In genomic region chr15:79042721-79043491, GRCm38 (mm10) we compare ENCODE assay signal across 7 mouse cellular contexts. TPM values are rescaled to one million over a fixed set of nuclear protein-coding genes. Genes with fewer than 3 reads are reported as not detected.
A peak's percentile ranks its signal among the peaks of the same experiment; 100 is the strongest.
DNase-seq lines count a peak whose midpoint lies in the region; ATAC-seq and TF ChIP-seq lines count a peak whose summit lies in the region.

No protein-coding gene starts in this region.

- no peak for TF ChIP-seq POLR2A in embryonic fibroblast, embryonic 13.5 days (IDR thresholded peaks at IDR 0.05; ENCODE audit: low read depth, low read length)

- peak overlapping the region; percentile 59 for H3K4me3 ChIP-seq in layer of hippocampus, adult 2 months
- peak overlapping the region; percentile 47 for H3K4me3 ChIP-seq in brown adipose tissue, adult 24 weeks (ENCODE audit: insufficient read depth, low read depth, low read length)
- H3K4me3 ChIP-seq in embryonic fibroblast, embryonic 13.5 days (ENCODE audit: insufficient read depth, low read length) = peak overlapping the region; percentile 22
- H3K4me3 ChIP-seq in neural tube, embryonic 11.5 days (ENCODE audit: low read depth, low read length) = peak overlapping the region; percentile 47

- H3K9ac ChIP-seq in neural tube, embryonic 11.5 days (ENCODE audit: low read length) = peak overlapping the region; percentile 52

- peak overlapping the region; percentile 88 for H3K27ac ChIP-seq in layer of hippocampus, adult 2 months
- no peak overlapping the region for H3K27ac ChIP-seq in brown adipose tissue, adult 24 weeks (replicated peaks; ENCODE audit: low read depth, low read length)
- H3K27ac ChIP-seq in embryonic fibroblast, embryonic 13.5 days (ENCODE audit: insufficient read depth, low read length) = no peak overlapping the region
- H3K27ac ChIP-seq in neural tube, embryonic 11.5 days (ENCODE audit: low read depth, low read length) = no peak overlapping the region

- 0 out of 2 replicates have a peak, but pooled peaks have one; percentile 9 for TF ChIP-seq CTCF in layer of hippocampus, adult 2 months (conservative IDR thresholded peaks at IDR 0.05)
- no peak for TF ChIP-seq CTCF in embryonic fibroblast, embryonic 13.5 days (IDR thresholded peaks at IDR 0.05; ENCODE audit: borderline replicate concordance, insufficient read depth, low read length)

- no peaks in the 10 kb centered on the region for H3K4me1 ChIP-seq in brown adipose tissue, adult 24 weeks (ENCODE audit: control insufficient read depth, insufficient read depth, insufficient read length, low read length)
- H3K4me1 ChIP-seq in embryonic fibroblast, embryonic 13.5 days (ENCODE audit: control insufficient read depth, insufficient read depth, low read length) = no peaks in the 10 kb centered on the region
- H3K4me1 ChIP-seq in neural tube, embryonic 11.5 days (ENCODE audit: control insufficient read depth, insufficient read depth, low read length) = peaks cover 17% of the 10 kb centered on the region

- H3K27me3 ChIP-seq in neural tube, embryonic 11.5 days (ENCODE audit: control insufficient read depth, insufficient read depth, low read length) = peaks cover 33% of the 10 kb centered on the region

- no peak for DNase-seq in layer of hippocampus, adult 2 months (ENCODE audit: low spot score in 2 of 2)
- DNase-seq in layer of hippocampus, adult 11-12 months (ENCODE audit: low spot score) = no peak
- DNase-seq in kidney, postnatal 4 days = peak; percentile 37 to 65
- DNase-seq in neural tube, embryonic 11.5 days (ENCODE audit: low spot score) = peak; percentile 42
- DNase-seq in B cell, adult 2 months = no peak

- H3K36me3 ChIP-seq in neural tube, embryonic 11.5 days (ENCODE audit: control insufficient read depth, insufficient read depth, low read length) = no peaks in the 10 kb centered on the region

- ATAC-seq in neural tube, embryonic 11.5 days (ENCODE audit: insufficient read depth, low FRiP score, low TSS enrichment) = no peak

- peak overlapping the region; percentile 83 for H3K4me2 ChIP-seq in neural tube, embryonic 11.5 days (ENCODE audit: low read depth)

- WGBS in neural tube, embryonic 11.5 days = under 1% methylated on average over 76 of the region's 105 CpGs

- no peaks in the 10 kb centered on the region for H3K9me3 ChIP-seq in neural tube, embryonic 11.5 days (ENCODE audit: control insufficient read depth, low read length)

RNA-seq across cellular contexts. Expression of gene Galr3, which starts 1.2 kb away (rescaled TPM):
- total RNA-seq in layer of hippocampus, adult 2 months (2021) = under 1 TPM in 1 of 2 experiments, not detected in 1; 0.39 TPM
- not detected in 2 replicates for polyA plus RNA-seq in brown adipose tissue, adult 24 weeks (2012; ENCODE audit: insufficient read depth, insufficient read length, missing spikeins)
- not detected in 2 replicates for polyA plus RNA-seq in embryonic fibroblast, embryonic 13.5 days (2011; ENCODE audit: insufficient read length, low read depth, missing spikeins)
- polyA plus RNA-seq in neural tube, embryonic 11.5 days (2014; fragmentation: Nextera tagmentation; extraction: Ambion mirVana) = not detected in 2 replicates

RNA-seq across cellular contexts. Expression of gene H1f0, which starts 14.7 kb away (rescaled TPM):
- total RNA-seq in layer of hippocampus, adult 2 months (2021) = 10 to 100 TPM; 86.3 to 89.0 TPM
- 128 and 153 TPM in 2 replicates for polyA plus RNA-seq in brown adipose tissue, adult 24 weeks (2012; ENCODE audit: insufficient read depth, insufficient read length, missing spikeins)
- polyA plus RNA-seq in embryonic fibroblast, embryonic 13.5 days (2011; ENCODE audit: insufficient read length, low read depth, missing spikeins) = 107 and 206 TPM in 2 replicates
- polyA plus RNA-seq in neural tube, embryonic 11.5 days (2014; fragmentation: Nextera tagmentation; extraction: Ambion mirVana) = 289 and 340 TPM in 2 replicates

RNA-seq across cellular contexts. Expression of gene Ankrd54, which starts 19.8 kb away (rescaled TPM):
- total RNA-seq in layer of hippocampus, adult 2 months (2021) = 10 to 100 TPM; 17.4 to 19.5 TPM
- 5.7 and 8.7 TPM in 2 replicates for polyA plus RNA-seq in brown adipose tissue, adult 24 weeks (2012; ENCODE audit: insufficient read depth, insufficient read length, missing spikeins)
- 10.4 and 13.8 TPM in 2 replicates for polyA plus RNA-seq in embryonic fibroblast, embryonic 13.5 days (2011; ENCODE audit: insufficient read length, low read depth, missing spikeins)
- 59.5 and 65.6 TPM in 2 replicates for polyA plus RNA-seq in neural tube, embryonic 11.5 days (2014; fragmentation: Nextera tagmentation; extraction: Ambion mirVana)

RNA-seq across cellular contexts. Expression of gene Eif3l, which starts 32.1 kb away (rescaled TPM):
- 10 to 100 TPM; 68.9 to 69.5 TPM for total RNA-seq in layer of hippocampus, adult 2 months (2021)
- polyA plus RNA-seq in brown adipose tissue, adult 24 weeks (2012; ENCODE audit: insufficient read depth, insufficient read length, missing spikeins) = 177 and 198 TPM in 2 replicates
- 247 and 268 TPM in 2 replicates for polyA plus RNA-seq in embryonic fibroblast, embryonic 13.5 days (2011; ENCODE audit: insufficient read length, low read depth, missing spikeins)
- polyA plus RNA-seq in neural tube, embryonic 11.5 days (2014; fragmentation: Nextera tagmentation; extraction: Ambion mirVana) = 250 and 259 TPM in 2 replicates

Comparison
In these comparisons a context has a peak if more than half of its experiments do, and no peak if none do; other contexts are left out.
1. DNase-seq: peak in kidney, postnatal 4 days (2 of 2) and neural tube, embryonic 11.5 days (single experiment); none in layer of hippocampus, adult 2 months (0 of 2), layer of hippocampus, adult 11-12 months (single experiment) and B cell, adult 2 months (0 of 2).
2. Peak in every context shown above with its lines, with median percentiles within 50 percentile points of each other: H3K4me3 ChIP-seq.